In the genomic region with DNA sequence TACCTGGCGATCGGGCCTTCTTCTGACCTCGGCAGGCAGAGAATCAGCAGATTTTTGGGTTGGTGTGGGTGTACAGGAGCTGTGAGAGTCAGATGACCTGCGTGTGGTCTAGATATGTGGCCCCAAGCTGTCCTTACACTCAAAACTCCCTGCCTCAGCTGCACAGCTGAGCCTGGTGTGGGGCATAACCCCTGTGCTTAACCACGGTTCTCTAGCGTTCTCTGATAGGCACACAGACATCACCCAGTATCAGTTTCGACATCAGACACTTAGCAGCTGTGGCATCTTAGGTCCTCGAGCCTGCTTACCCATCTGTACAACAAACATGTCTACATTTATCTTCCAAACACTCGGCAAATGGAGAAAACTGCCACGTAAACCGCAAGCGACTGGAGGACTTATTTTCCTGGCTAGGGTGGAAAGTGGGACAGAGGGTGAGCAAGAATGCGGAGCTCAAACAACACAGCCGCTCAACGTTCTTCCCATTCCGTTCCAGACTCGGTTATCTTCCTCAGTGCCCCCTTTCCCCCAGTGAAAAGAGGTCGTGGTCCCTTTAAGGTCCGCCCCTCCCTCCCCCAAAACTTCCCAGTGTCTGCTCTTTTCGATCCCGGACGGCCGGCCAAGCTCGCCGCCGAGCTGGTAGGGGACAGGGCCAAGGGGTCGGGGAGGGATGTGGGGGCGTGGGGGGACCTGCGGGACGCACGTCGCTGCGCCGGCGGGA, we compare ENCODE assay signal across 8 mouse cellular contexts. TPM values are rescaled to one million over a fixed set of nuclear protein-coding genes. Genes with fewer than 3 reads are reported as not detected.
DNase-seq lines count a peak whose midpoint lies in the region; ATAC-seq lines count a peak whose summit lies in the region.

A gene (plus strand): TSS at position 321 of the 721 bp plus-strand sequence.

- peak within 1 kb of the TSS; percentile 74 for H3K4me3 ChIP-seq in stomach, embryonic 15.5 days (replicated peaks)

- H3K27ac ChIP-seq in stomach, embryonic 15.5 days = peak within 1 kb of the TSS; percentile 100

- H3K4me1 ChIP-seq in stomach, embryonic 15.5 days = peaks cover 25% of the 10 kb centered on the region

- ATAC-seq in erythroid progenitor cell, adult 5-6 weeks (replicated peaks; ENCODE audit: low FRiP score, poor library complexity, severe bottlenecking) = no peak
- peak; percentile 1 for ATAC-seq in stomach, embryonic 15.5 days (ENCODE audit: insufficient read depth, low FRiP score, low read depth)

- peak within 1 kb of the TSS; percentile 94 for H3K4me2 ChIP-seq in stomach, embryonic 15.5 days

- H3K36me3 ChIP-seq in stomach, embryonic 15.5 days = peaks cover 4% of the 10 kb centered on the region

- peak; percentile 78 for DNase-seq in cerebellum, adult 9-10 months
- no peak for DNase-seq in cerebellum, adult 11 months
- peak; percentile 63 for DNase-seq in T-cell, adult 2 months (ENCODE audit: low spot score)
- peak; percentile 30 to 81 for DNase-seq in heart, postnatal 14 days
- no peak for DNase-seq in layer of hippocampus, postnatal 10 days (ENCODE audit: low spot score in 2 of 2)
- DNase-seq in lung, postnatal 10 days = peak; percentile 87

- no peaks in the 10 kb centered on the region for H3K27me3 ChIP-seq in stomach, embryonic 15.5 days (replicated peaks)

- 3% methylated on average over 35 of the region's 35 CpGs for WGBS in stomach, embryonic 15.5 days

- H3K9me3 ChIP-seq in stomach, embryonic 15.5 days = no peaks in the 10 kb centered on the region

- intact Hi-C loops in heart, postnatal 14 days (cut with DNase I) = no loop called here

- H3K9ac ChIP-seq in stomach, embryonic 15.5 days = peak within 1 kb of the TSS; percentile 87

RNA-seq across cellular contexts. Expression of the gene that starts here (rescaled TPM):
- 215 and 258 TPM in 2 replicates for total RNA-seq in erythroid progenitor cell, adult 5-6 weeks (2015; ENCODE audit: low replicate concordance)
- total RNA-seq in erythroid progenitor cell, adult 5-6 weeks (2017; ENCODE audit: low replicate concordance) = 202 and 252 TPM in 2 replicates
- 100 to 1,000 TPM; 314 to 317 TPM for total RNA-seq in heart, postnatal 14 days (2021)
- 100 to 1,000 TPM; 441 to 521 TPM for total RNA-seq in layer of hippocampus, postnatal 10 days (2021)
- polyA plus RNA-seq in stomach, embryonic 15.5 days (2015; fragmentation: Nextera tagmentation; extraction: Ambion mirVana) = 239 and 240 TPM in 2 replicates

Comparison
In these comparisons a context has a peak if more than half of its experiments do, and no peak if none do; other contexts are left out.
1. DNase-seq: peak in cerebellum, adult 9-10 months (single experiment), T-cell, adult 2 months (single experiment), heart, postnatal 14 days (2 of 2) and lung, postnatal 10 days (single experiment); none in cerebellum, adult 11 months (single experiment) and layer of hippocampus, postnatal 10 days (0 of 2).